Mouse (Mus musculus) ES-E14 (cell line): Measurements from ENCODE around the gene Zfp408. TPM values are rescaled to one million over a fixed set of nuclear protein-coding genes. Genes with fewer than 3 reads are reported as not detected.
A peak's percentile ranks its signal among the peaks of the same experiment; 100 is the strongest.

Experiments used
- DNase-seq: peaks from one replicate; pipeline ENCODE4 v3.0.0-alpha.2; 2013; ENCODE audit warnings: low read depth, low spot score
- H3K27ac ChIP-seq: 2 replicates; pipeline ENCODE4 v1.5.1; 2012; ENCODE audit warnings: low read depth, mild to moderate bottlenecking, low read length, moderate library complexity, mixed read lengths; ENCODE audit not compliant: poor library complexity, insufficient read depth, severe bottlenecking
- H3K36me3 ChIP-seq: 2 replicates; pipeline ENCODE4 v1.6.1; 2012; ENCODE audit warnings: mild to moderate bottlenecking, low read length, moderate library complexity, mixed read lengths; ENCODE audit not compliant: control insufficient read depth, poor library complexity, insufficient read depth, severe bottlenecking
- H3K4me1 ChIP-seq, 2 experiments: fragments of 150-350 bp in 1 of 2; sonication (generic) in 1 of 2; 2 replicates each; pipeline ENCODE4 v1.6.1; 2012; ENCODE audit warnings: low read length in 2 of 2, mild to moderate bottlenecking in 1 of 2, mixed read lengths in 1 of 2; ENCODE audit not compliant: control insufficient read depth in 2 of 2, insufficient read depth in 2 of 2, poor library complexity in 1 of 2
- H3K4me3 ChIP-seq, 2 experiments: fragments of 150-350 bp in 1 of 2; sonication (generic) in 1 of 2; 2 replicates each; pipeline ENCODE4 v1.5.1; 2012; ENCODE audit warnings: low read length in 2 of 2, low read depth in 1 of 2, mild to moderate bottlenecking in 1 of 2, mixed read lengths in 1 of 2; ENCODE audit not compliant: insufficient read depth in 1 of 2, poor library complexity in 1 of 2, severe bottlenecking in 1 of 2
- H3K9ac ChIP-seq: 2 replicates; pipeline ENCODE4 v1.6.1; 2012; ENCODE audit warnings: low read depth, mild to moderate bottlenecking, low read length, mixed read lengths; ENCODE audit not compliant: poor library complexity, insufficient read depth, severe bottlenecking
- H3K9me3 ChIP-seq: fragments of 150-350 bp; sonication (generic); 2 replicates; pipeline ENCODE4 v1.6.1; 2012; ENCODE audit warnings: low read depth, mild to moderate bottlenecking, low read length; ENCODE audit not compliant: control insufficient read depth, insufficient read depth
- CHD2 ChIP-seq: IDR thresholded peaks from 2 replicates; pipeline ENCODE4 v1.6.1; 2014; ENCODE audit warnings: mild to moderate bottlenecking, low read depth, low read length, inconsistent platforms
- HCFC1 ChIP-seq: IDR thresholded peaks from 2 replicates; pipeline ENCODE4 v1.6.1; 2012; ENCODE audit warnings: low read length, inconsistent platforms, borderline replicate concordance; ENCODE audit not compliant: insufficient read depth
- MAFK ChIP-seq: IDR thresholded peaks from 2 replicates; pipeline ENCODE4 v1.6.1; 2014; ENCODE audit warnings: mild to moderate bottlenecking, low read depth, low read length, inconsistent platforms; ENCODE audit not compliant: insufficient read depth
- ZC3H11A ChIP-seq: IDR thresholded peaks from 2 replicates; pipeline ENCODE4 v1.6.1; 2012; ENCODE audit warnings: low read depth, mild to moderate bottlenecking, inconsistent platforms, low read length, borderline replicate concordance
- ZNF384 ChIP-seq: IDR thresholded peaks from 2 replicates; pipeline ENCODE4 v1.6.1; 2012; ENCODE audit warnings: low read depth, low read length, inconsistent platforms
- in situ Hi-C, 2 experiments: fragments of 600-800 bp; cut with MboI; formaldehyde crosslinking; loops; one replicate each; pipeline ENCODE4 v1.15.1; 2025; ENCODE audit warnings: low sequenced_read_pairs in 2 of 2, inconsistent platforms in 1 of 2; ENCODE audit not compliant: unreplicated experiment in 2 of 2
- total RNA-seq: library from RNA; depleted of rRNA; stranded (reverse); fragments of 300-350 nt; gene quantifications from 2 replicates; pipeline ENCODE4 v1.2.3, GENCODE M21; 2012

Zfp408 gene
- total RNA-seq, 1 experiment = 21.2 TPM

GRCm38 (mm10) chr2:91650360-91650995 is 887 bp upstream of the Zfp408 start:
- peak overlapping the region; percentile 85 to 87 for H3K4me3 ChIP-seq
- peaks cover 30% of the 10 kb centered on the region for H3K36me3 ChIP-seq
- DNase-seq = no peak
- no peak for TF ChIP-seq CHD2
- no peak for TF ChIP-seq HCFC1
- no peaks in the 10 kb centered on the region for H3K9me3 ChIP-seq
- in situ Hi-C loops = no loop called here
- H3K4me1 ChIP-seq = no peaks in the 10 kb centered on the region; a peak in 1 of 4 replicates
- peak overlapping the region; percentile 86 for H3K9ac ChIP-seq
- H3K27ac ChIP-seq = peak overlapping the region; percentile 66

DNA sequence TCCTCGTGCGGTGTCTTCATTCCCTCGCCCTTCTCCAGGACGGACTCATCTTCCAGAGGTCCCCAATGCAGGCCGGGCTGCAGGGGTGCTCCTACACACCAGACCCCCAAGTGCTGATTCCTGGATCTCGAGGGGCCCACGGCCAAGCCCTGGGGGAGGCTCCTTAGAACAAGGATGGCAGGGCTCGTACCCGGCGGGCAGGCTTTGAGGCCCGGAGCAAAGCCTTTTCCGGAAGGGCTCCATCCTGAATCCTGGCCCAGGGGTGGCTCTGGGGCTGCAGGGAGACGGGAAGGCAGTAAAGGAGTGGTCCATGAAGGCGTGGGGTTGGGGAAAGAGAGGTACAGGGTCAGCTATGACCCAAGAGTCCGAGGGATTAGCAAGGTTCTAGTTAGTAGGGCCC is 439 bp downstream of the Zfp408 start:
- H3K9me3 ChIP-seq = no peaks in the 10 kb centered on the region
- peak overlapping the region; percentile 84 to 89 for H3K4me3 ChIP-seq
- H3K9ac ChIP-seq = peak overlapping the region; percentile 96
- H3K27ac ChIP-seq = peak overlapping the region; percentile 29
- H3K4me1 ChIP-seq = no peaks in the 10 kb centered on the region; a peak in 1 of 4 replicates
- DNase-seq = no peak
- TF ChIP-seq ZC3H11A (no peak), ZNF384 (no peak), MAFK (no peak), CHD2 (no peak), HCFC1 (no peak)
- in situ Hi-C loops = no loop called here
- peaks cover 32% of the 10 kb centered on the region for H3K36me3 ChIP-seq

- no peak for TF ChIP-seq MAFK
- no peak; the same call in 1 of the 2 replicates for TF ChIP-seq HCFC1
- TF ChIP-seq CHD2 = no peak
- 0 out of 2 replicates have a peak, but pooled peaks have one; percentile 8 for TF ChIP-seq ZNF384
- TF ChIP-seq ZC3H11A = peak; percentile 61; the same call in 1 of the 2 replicates
- Histone ChIP-seq H3K9ac (no peak overlapping the region), H3K4me3 (no peak overlapping the region), H3K36me3 (peaks cover 30% of the 10 kb centered on the region), H3K4me1 (peaks cover 0 to 11% of the 10 kb centered on the region in 2 experiments; a peak in 2 of 4 replicates), H3K9me3 (no peaks in the 10 kb centered on the region), H3K27ac (no peak overlapping the region)
- in situ Hi-C loops = no loop called here
- peak; percentile 84 for DNase-seq
Observed at GRCm38 (mm10) chr2:91646733-91647132, 2.9 kb downstream of the Zfp408 start.

- H3K4me3 ChIP-seq = peak overlapping the region in 1 of 2 experiments; percentile 19; a peak in 1 of 4 replicates
- H3K36me3 ChIP-seq = peaks cover 30% of the 10 kb centered on the region
- H3K9ac ChIP-seq = no peak overlapping the region
- no peak overlapping the region for H3K27ac ChIP-seq
- TF ChIP-seq CHD2 = no peak
- no peak for TF ChIP-seq ZC3H11A
- no peak for TF ChIP-seq ZNF384
- TF ChIP-seq HCFC1 = no peak
- TF ChIP-seq MAFK = no peak
- DNase-seq = no peak
- peaks cover 0 to 11% of the 10 kb centered on the region in 2 experiments; a peak in 2 of 4 replicates for H3K4me1 ChIP-seq
- no peaks in the 10 kb centered on the region for H3K9me3 ChIP-seq
- in situ Hi-C loops = no loop called here
Observed at GRCm38 (mm10) chr2:91645811-91646210, 3.8 kb downstream of the Zfp408 start.

- no peak overlapping the region for H3K27ac ChIP-seq
- no peak overlapping the region for H3K9ac ChIP-seq
- H3K9me3 ChIP-seq = no peaks in the 10 kb centered on the region
- no peak for DNase-seq
- H3K36me3 ChIP-seq = peaks cover 30% of the 10 kb centered on the region
- no peak for TF ChIP-seq HCFC1
- no peak for TF ChIP-seq CHD2
- no peak for TF ChIP-seq MAFK
- in situ Hi-C loops = no loop called here
- peak overlapping the region; percentile 8 to 19; a peak in 1 of 4 replicates for H3K4me3 ChIP-seq
- peaks cover 0 to 11% of the 10 kb centered on the region in 2 experiments; a peak in 2 of 4 replicates for H3K4me1 ChIP-seq
Observed at GRCm38 (mm10) chr2:91645354-91645753, 4.2 kb downstream of the Zfp408 start.
